Mouse (Mus musculus): Measurements from ENCODE around the gene Npas2. TPM values are rescaled to one million over a fixed set of nuclear protein-coding genes. Genes with fewer than 3 reads are reported as not detected.

Gene Npas2
- polyA plus RNA-seq (2015; fragmentation: Nextera tagmentation; extraction: Ambion mirVana) = 0.42 and 0.53 TPM in 2 replicates

GRCm38 (mm10) chr1:39192997-39193861 is at the start of gene Npas2:
Gene Npas2 (plus strand): TSS chr1:39193731.
- Histone ChIP-seq H3K4me1 (peaks cover 31% of the 10 kb centered on the region), H3K36me3 (no peaks in the 10 kb centered on the region), H3K27ac (replicated peaks) (no peak within 1 kb of the TSS), H3K9ac (peak within 1 kb of the TSS; percentile 90), H3K4me3 (peak within 1 kb of the TSS; percentile 79), H3K4me2 (peak within 1 kb of the TSS; percentile 99), H3K9me3 (no peaks in the 10 kb centered on the region), H3K27me3 (replicated peaks) (peaks cover 67% of the 10 kb centered on the region)
- ATAC-seq (ENCODE audit: extremely low read depth, insufficient number of reproducible peaks, low FRiP score, low TSS enrichment) = no peak
- WGBS = under 1% methylated on average over 50 of the region's 66 CpGs

GRCm38 (mm10) chr1:39156778-39157177 is 36.8 kb upstream of the Npas2 start:
- ATAC-seq (ENCODE audit: extremely low read depth, insufficient number of reproducible peaks, low FRiP score, low TSS enrichment) = no peak
- no peaks in the 10 kb centered on the region for H3K9me3 ChIP-seq
- H3K4me2 ChIP-seq = no peak overlapping the region
- peaks cover 7% of the 10 kb centered on the region; the same call in 1 of the 2 replicates for H3K4me1 ChIP-seq
- WGBS = 77% methylated on average over 4 of the region's 4 CpGs
- H3K4me3 ChIP-seq = no peak overlapping the region
- H3K9ac ChIP-seq = no peak overlapping the region
- no peaks in the 10 kb centered on the region for H3K36me3 ChIP-seq
- peaks cover 11% of the 10 kb centered on the region; the same call in 1 of the 2 replicates for H3K27me3 ChIP-seq (replicated peaks)
- no peak overlapping the region for H3K27ac ChIP-seq (replicated peaks)

- Histone ChIP-seq H3K9me3 (no peaks in the 10 kb centered on the region), H3K27ac (replicated peaks) (no peak overlapping the region), H3K27me3 (replicated peaks) (peaks cover 24% of the 10 kb centered on the region), H3K9ac (no peak overlapping the region), H3K4me2 (no peak overlapping the region), H3K4me3 (no peak overlapping the region), H3K36me3 (no peaks in the 10 kb centered on the region), H3K4me1 (peaks cover 7% of the 10 kb centered on the region; the same call in 1 of the 2 replicates)
- 32% methylated on average over 4 of the region's 4 CpGs for WGBS
- ATAC-seq (ENCODE audit: extremely low read depth, insufficient number of reproducible peaks, low FRiP score, low TSS enrichment) = no peak
Observed at GRCm38 (mm10) chr1:39160167-39160566, 33.4 kb upstream of the Npas2 start.

GRCm38 (mm10) chr1:39163077-39163476 is 30.5 kb upstream of the Npas2 start:
- WGBS = 67% methylated on average over 1 of the region's 1 CpGs
- Histone ChIP-seq H3K27ac (replicated peaks) (no peak overlapping the region), H3K4me3 (no peak overlapping the region), H3K4me1 (peaks cover 7% of the 10 kb centered on the region; the same call in 1 of the 2 replicates), H3K27me3 (replicated peaks) (peaks cover 19% of the 10 kb centered on the region), H3K4me2 (no peak overlapping the region), H3K9me3 (no peaks in the 10 kb centered on the region), H3K9ac (no peak overlapping the region), H3K36me3 (no peaks in the 10 kb centered on the region)
- ATAC-seq (ENCODE audit: extremely low read depth, insufficient number of reproducible peaks, low FRiP score, low TSS enrichment) = no peak

- no peak overlapping the region for H3K4me2 ChIP-seq
- H3K36me3 ChIP-seq = no peaks in the 10 kb centered on the region
- no peak overlapping the region for H3K4me3 ChIP-seq
- 82% methylated on average over 5 of the region's 5 CpGs for WGBS
- no peaks in the 10 kb centered on the region for H3K4me1 ChIP-seq
- no peak for ATAC-seq (ENCODE audit: extremely low read depth, insufficient number of reproducible peaks, low FRiP score, low TSS enrichment)
- H3K27ac ChIP-seq (replicated peaks) = no peak overlapping the region
- H3K27me3 ChIP-seq (replicated peaks) = no peaks in the 10 kb centered on the region
- no peak overlapping the region for H3K9ac ChIP-seq
- no peaks in the 10 kb centered on the region; the same call in 1 of the 2 replicates for H3K9me3 ChIP-seq
Observed at GRCm38 (mm10) chr1:39176690-39177089, 16.8 kb upstream of the Npas2 start.

- 76% methylated on average over 14 of the region's 14 CpGs for WGBS
- H3K36me3 ChIP-seq = no peaks in the 10 kb centered on the region
Observed at GRCm38 (mm10) chr1:39177211-39177610, 16.3 kb upstream of the Npas2 start.

GRCm38 (mm10) chr1:39179806-39180205 is 13.7 kb upstream of the Npas2 start:
- no peaks in the 10 kb centered on the region for H3K4me1 ChIP-seq
- H3K36me3 ChIP-seq = no peaks in the 10 kb centered on the region
- no peak for ATAC-seq (ENCODE audit: extremely low read depth, insufficient number of reproducible peaks, low FRiP score, low TSS enrichment)
- no peak overlapping the region for H3K4me3 ChIP-seq
- H3K9me3 ChIP-seq = no peaks in the 10 kb centered on the region; the same call in 1 of the 2 replicates
- 85% methylated on average over 11 of the region's 11 CpGs for WGBS
- H3K9ac ChIP-seq = no peak overlapping the region
- no peak overlapping the region for H3K4me2 ChIP-seq
- H3K27me3 ChIP-seq (replicated peaks) = 0 out of 2 replicates have a peak, but pooled peaks cover 12% of the 10 kb centered on the region
- no peak overlapping the region for H3K27ac ChIP-seq (replicated peaks)

More at GRCm38 (mm10) chr1:39177211-39177610, 16.3 kb upstream of the Npas2 start:
- Histone ChIP-seq H3K9ac (no peak overlapping the region), H3K4me1 (no peaks in the 10 kb centered on the region), H3K9me3 (no peaks in the 10 kb centered on the region; the same call in 1 of the 2 replicates), H3K4me3 (no peak overlapping the region), H3K27me3 (replicated peaks) (0 out of 2 replicates have a peak, but pooled peaks cover under 1% of the 10 kb centered on the region), H3K4me2 (no peak overlapping the region), H3K27ac (replicated peaks) (no peak overlapping the region)
- ATAC-seq (ENCODE audit: extremely low read depth, insufficient number of reproducible peaks, low FRiP score, low TSS enrichment) = no peak

- H3K4me2 ChIP-seq = no peak overlapping the region
- H3K4me1 ChIP-seq = peaks cover 5% of the 10 kb centered on the region
- 95% methylated on average over 1 of the region's 1 CpGs for WGBS
- H3K9me3 ChIP-seq = no peaks in the 10 kb centered on the region; the same call in 1 of the 2 replicates
- H3K9ac ChIP-seq = no peak overlapping the region
- no peaks in the 10 kb centered on the region for H3K36me3 ChIP-seq
- no peak overlapping the region for H3K27ac ChIP-seq (replicated peaks)
- H3K27me3 ChIP-seq (replicated peaks) = peaks cover 18% of the 10 kb centered on the region; the same call in 1 of the 2 replicates
- H3K4me3 ChIP-seq = no peak overlapping the region
- ATAC-seq (ENCODE audit: extremely low read depth, insufficient number of reproducible peaks, low FRiP score, low TSS enrichment) = no peak
Observed at GRCm38 (mm10) chr1:39180517-39180916, 13.0 kb upstream of the Npas2 start.

- ATAC-seq (ENCODE audit: extremely low read depth, insufficient number of reproducible peaks, low FRiP score, low TSS enrichment) = no peak
- H3K27ac ChIP-seq (replicated peaks) = no peak overlapping the region
- 80% methylated on average over 4 of the region's 4 CpGs for WGBS
- H3K4me2 ChIP-seq = no peak overlapping the region
- no peak overlapping the region for H3K4me3 ChIP-seq
- H3K9me3 ChIP-seq = no peaks in the 10 kb centered on the region; the same call in 1 of the 2 replicates
- no peaks in the 10 kb centered on the region for H3K36me3 ChIP-seq
- H3K9ac ChIP-seq = no peak overlapping the region
- H3K4me1 ChIP-seq = peaks cover 19% of the 10 kb centered on the region
- H3K27me3 ChIP-seq (replicated peaks) = peaks cover 18% of the 10 kb centered on the region; the same call in 1 of the 2 replicates
Observed at GRCm38 (mm10) chr1:39181901-39182300, 11.6 kb upstream of the Npas2 start.

GRCm38 (mm10) chr1:39185833-39186232 is 7.7 kb upstream of the Npas2 start:
- peak overlapping the region; percentile 27 for H3K4me2 ChIP-seq
- H3K9me3 ChIP-seq = no peaks in the 10 kb centered on the region
- peaks cover 22% of the 10 kb centered on the region for H3K4me1 ChIP-seq
- 50% methylated on average over 5 of the region's 5 CpGs for WGBS
- H3K9ac ChIP-seq = no peak overlapping the region
- peak overlapping the region; percentile 57 for H3K27ac ChIP-seq (replicated peaks)
- no peak for ATAC-seq (ENCODE audit: extremely low read depth, insufficient number of reproducible peaks, low FRiP score, low TSS enrichment)
- no peaks in the 10 kb centered on the region for H3K36me3 ChIP-seq
- H3K27me3 ChIP-seq (replicated peaks) = peaks cover 29% of the 10 kb centered on the region
- H3K4me3 ChIP-seq = no peak overlapping the region

GRCm38 (mm10) chr1:39186711-39187437 is 6.7 kb upstream of the Npas2 start:
- H3K27ac ChIP-seq (replicated peaks) = peak overlapping the region; percentile 57
- no peak overlapping the region for H3K4me2 ChIP-seq
- WGBS = 41% methylated on average over 6 of the region's 6 CpGs
- no peak overlapping the region for H3K9ac ChIP-seq
- no peaks in the 10 kb centered on the region for H3K36me3 ChIP-seq
- H3K9me3 ChIP-seq = no peaks in the 10 kb centered on the region
- peaks cover 22% of the 10 kb centered on the region for H3K4me1 ChIP-seq
- ATAC-seq (ENCODE audit: extremely low read depth, insufficient number of reproducible peaks, low FRiP score, low TSS enrichment) = peak; percentile 19; the same call in 1 of the 2 replicates
- peaks cover 33% of the 10 kb centered on the region for H3K27me3 ChIP-seq (replicated peaks)
- no peak overlapping the region for H3K4me3 ChIP-seq

All from heart, embryonic 13.5 days (tissue).